Mouse (Mus musculus) cerebellum, postnatal 14 days (tissue): Measurements from ENCODE around the gene Itga1.

Experiments used
- DNase-seq, 2 experiments: peaks; one replicate each; pipeline ENCODE4 v3.0.0; 2021; ENCODE audit warnings: mixed read lengths in 2 of 2

Itga1 gene

GRCm38 (mm10) chr13:115101355-115102191, at the start of gene Itga1, which contains the start of gene Gm49395:
Itga1 (minus strand) TSS chr13:115101964.
Gm49395 (minus strand) TSS chr13:115101921.
- DNase-seq, result peak; percentile 43 to 46

- DNase-seq, result no peak
These were observed 48.8 kb upstream of the Itga1 start for GRCm38 (mm10) chr13:115150602-115151001.

- DNase-seq, result no peak
These were observed 48.1 kb upstream of the Itga1 start for GRCm38 (mm10) chr13:115149849-115150248.

- no peak for DNase-seq
These were observed 41.8 kb upstream of the Itga1 start for GRCm38 (mm10) chr13:115143575-115143974.

- no peak for DNase-seq
These were observed 40.3 kb upstream of the Itga1 start for GRCm38 (mm10) chr13:115142066-115142465.

- DNase-seq, result no peak
These were observed 36.7 kb upstream of the Itga1 start for GRCm38 (mm10) chr13:115138513-115138912.

GRCm38 (mm10) chr13:115136761-115137160, 35.0 kb upstream of the Itga1 start:
- no peak for DNase-seq

GRCm38 (mm10) chr13:115132435-115132834, 30.7 kb upstream of the Itga1 start:
- no peak for DNase-seq

- no peak for DNase-seq
These were observed 29.6 kb upstream of the Itga1 start for GRCm38 (mm10) chr13:115131381-115131780.

GRCm38 (mm10) chr13:115130035-115130434, 28.3 kb upstream of the Itga1 start:
- DNase-seq, result no peak

GRCm38 (mm10) chr13:115127826-115128225, 26.1 kb upstream of the Itga1 start:
- peak in 1 of 2 experiments; percentile 4 for DNase-seq

GRCm38 (mm10) chr13:115126534-115126933, 24.8 kb upstream of the Itga1 start:
- DNase-seq, result no peak

- no peak for DNase-seq
These were observed 23.4 kb upstream of the Itga1 start for GRCm38 (mm10) chr13:115125130-115125529.

- DNase-seq, result no peak
These were observed 22.8 kb upstream of the Itga1 start for GRCm38 (mm10) chr13:115124521-115124920.

- DNase-seq, result no peak
These were observed 17.0 kb upstream of the Itga1 start for GRCm38 (mm10) chr13:115118756-115119155.

GRCm38 (mm10) chr13:115118195-115118594, 16.4 kb upstream of the Itga1 start:
- DNase-seq, result no peak

- no peak for DNase-seq
These were observed 15.3 kb upstream of the Itga1 start for GRCm38 (mm10) chr13:115116930-115117621.

GRCm38 (mm10) chr13:115109628-115110027, 7.9 kb upstream of the Itga1 start:
- DNase-seq, result no peak

- DNase-seq, result no peak
These were observed 5.7 kb upstream of the Itga1 start for GRCm38 (mm10) chr13:115107436-115107835.

- no peak for DNase-seq
These were observed 4.4 kb upstream of the Itga1 start for GRCm38 (mm10) chr13:115106183-115106582.

- DNase-seq, result no peak
These were observed 990 bp upstream of the Itga1 start for GRCm38 (mm10) chr13:115102754-115103153.

GRCm38 (mm10) chr13:115100381-115101177, 1.2 kb downstream of the Itga1 start:
- DNase-seq, result no peak

GRCm38 (mm10) chr13:115099381-115099780, 2.4 kb downstream of the Itga1 start:
- no peak for DNase-seq
